Comparison of ENCODE assay signal across 11 mouse cellular contexts in genomic region chr9:37178911-37179310, GRCm38 (mm10). TPM values are rescaled to one million over a fixed set of nuclear protein-coding genes. Genes with fewer than 3 reads are reported as not detected.
A peak's percentile ranks its signal among the peaks of the same experiment; 100 is the strongest.
DNase-seq lines count a peak whose midpoint lies in the region; ATAC-seq lines count a peak whose summit lies in the region.
"Had no signal": no experiment of that assay in that cellular context is flagged by ENCODE, and none has a peak within 500 bp of the region (broad histone marks: within the 10 kb centered on the region; RNA-seq: fewer than 3 reads in every experiment).

No protein-coding gene starts in this region.

- peaks cover 15% of the 10 kb centered on the region for H3K4me1 ChIP-seq in neural tube, embryonic 11.5 days (ENCODE audit: control insufficient read depth, insufficient read depth, low read length)
- H3K4me1 ChIP-seq in forebrain, embryonic 14.5 days (ENCODE audit: control insufficient read depth, insufficient read depth, low read length): peaks cover 33% of the 10 kb centered on the region
- peaks cover 35% of the 10 kb centered on the region for H3K4me1 ChIP-seq in heart, embryonic 12.5 days (replicated peaks)

- H3K36me3 ChIP-seq in neural tube, embryonic 11.5 days (ENCODE audit: control insufficient read depth, insufficient read depth, low read length): no peaks in the 10 kb centered on the region
- no peaks in the 10 kb centered on the region for H3K36me3 ChIP-seq in forebrain, embryonic 14.5 days (ENCODE audit: control insufficient read depth, insufficient read depth, low read length)
- H3K36me3 ChIP-seq in heart, embryonic 12.5 days: no peaks in the 10 kb centered on the region
- H3K36me3 ChIP-seq: limb, embryonic 10.5 days had no signal

- H3K4me3 ChIP-seq in neural tube, embryonic 11.5 days (ENCODE audit: low read depth, low read length): no peak overlapping the region
- no peak overlapping the region for H3K4me3 ChIP-seq in forebrain, embryonic 14.5 days (ENCODE audit: low read depth, low read length)
- no peak overlapping the region for H3K4me3 ChIP-seq in heart, embryonic 12.5 days
- H3K4me3 ChIP-seq: limb, embryonic 10.5 days had no signal

- peak; percentile 39 for DNase-seq in neural tube, embryonic 11.5 days (ENCODE audit: low spot score)
- DNase-seq in neural tube, embryonic 10.5 days (ENCODE audit: extremely low spot score, low spot score): no peak
- peak; percentile 88 for DNase-seq in forebrain, embryonic 14.5 days (ENCODE audit: low spot score)
- DNase-seq in left cerebral cortex, postnatal 10 days (ENCODE audit: extremely low spot score in 1 of 2, low spot score in 2 of 2): peak; percentile 62 to 73
- DNase-seq in right cerebral cortex, postnatal 14 days: peak; percentile 39
- DNase-seq in cerebellum, adult 11-12 months: no peak
- DNase-seq: gastrocnemius, postnatal 14 days; lung, postnatal 36 days had no signal

- peak; percentile 28; the same call in 1 of the 2 replicates for ATAC-seq in neural tube, embryonic 11.5 days (ENCODE audit: insufficient read depth, low FRiP score, low TSS enrichment)
- ATAC-seq in forebrain, embryonic 14.5 days: peak; percentile 59
- no peak for ATAC-seq in erythroid progenitor cell, adult 5-6 weeks (replicated peaks; ENCODE audit: low FRiP score, poor library complexity, severe bottlenecking)
- no peak for ATAC-seq in heart, embryonic 12.5 days (ENCODE audit: insufficient number of reproducible peaks, low FRiP score)

- H3K9me3 ChIP-seq in neural tube, embryonic 11.5 days (ENCODE audit: control insufficient read depth, low read length): no peaks in the 10 kb centered on the region
- H3K9me3 ChIP-seq in forebrain, embryonic 14.5 days (replicated peaks; ENCODE audit: control insufficient read depth, low read length): no peaks in the 10 kb centered on the region
- no peaks in the 10 kb centered on the region for H3K9me3 ChIP-seq in heart, embryonic 12.5 days (replicated peaks)
- H3K9me3 ChIP-seq: limb, embryonic 10.5 days had no signal

- H3K4me2 ChIP-seq in neural tube, embryonic 11.5 days (ENCODE audit: low read depth): no peak overlapping the region
- no peak overlapping the region for H3K4me2 ChIP-seq in forebrain, embryonic 14.5 days (ENCODE audit: low read length)
- no peak overlapping the region for H3K4me2 ChIP-seq in heart, embryonic 12.5 days

- H3K9ac ChIP-seq in neural tube, embryonic 11.5 days (ENCODE audit: low read length): no peak overlapping the region
- no peak overlapping the region for H3K9ac ChIP-seq in forebrain, embryonic 14.5 days (ENCODE audit: low read length)
- H3K9ac ChIP-seq in heart, embryonic 12.5 days: no peak overlapping the region

- H3K27me3 ChIP-seq in neural tube, embryonic 11.5 days (ENCODE audit: control insufficient read depth, insufficient read depth, low read length): no peaks in the 10 kb centered on the region
- no peaks in the 10 kb centered on the region for H3K27me3 ChIP-seq in forebrain, embryonic 14.5 days (replicated peaks; ENCODE audit: control insufficient read depth, insufficient read depth, low read length)
- H3K27me3 ChIP-seq in heart, embryonic 12.5 days (replicated peaks): peaks cover 4% of the 10 kb centered on the region; the same call in 1 of the 2 replicates

- intact Hi-C loops in left cerebral cortex, postnatal 10 days (cut with DNase I): loop anchor here (5.0 to 10.0 kb wide), 2 partner anchors 53 to 146 kb away; no protein-coding TSS in a partner anchor

- H3K27ac ChIP-seq in neural tube, embryonic 11.5 days (ENCODE audit: low read depth, low read length): no peak overlapping the region
- peak overlapping the region; percentile 36; the same call in 1 of the 2 replicates for H3K27ac ChIP-seq in forebrain, embryonic 14.5 days (ENCODE audit: low read depth, low read length)
- no peak overlapping the region for H3K27ac ChIP-seq in heart, embryonic 12.5 days (ENCODE audit: poor library complexity, severe bottlenecking)
- H3K27ac ChIP-seq: limb, embryonic 10.5 days had no signal

- WGBS in neural tube, embryonic 11.5 days: 22% methylated on average over 4 of the region's 4 CpGs
- 4% methylated on average over 4 of the region's 4 CpGs for WGBS in forebrain, embryonic 14.5 days
- WGBS in heart, embryonic 12.5 days: 36% methylated on average over 4 of the region's 4 CpGs

RNA-seq across cellular contexts. Expression of gene Tmem218, which starts 29.1 kb away (rescaled TPM):
- 11.5 and 13.9 TPM in 2 replicates for polyA plus RNA-seq in neural tube, embryonic 11.5 days (2014; fragmentation: Nextera tagmentation; extraction: Ambion mirVana)
- polyA plus RNA-seq in forebrain, embryonic 14.5 days (2014; fragmentation: Nextera tagmentation; extraction: Ambion mirVana): 11.0 and 13.9 TPM in 2 replicates
- 1 to 10 TPM; 8.7 to 9.7 TPM for total RNA-seq in left cerebral cortex, postnatal 10 days (2021)
- 1.4 TPM in 1 of 2 replicates, not detected in the other for total RNA-seq in erythroid progenitor cell, adult 5-6 weeks (2015; ENCODE audit: low replicate concordance)
- total RNA-seq in erythroid progenitor cell, adult 5-6 weeks (2017; ENCODE audit: low replicate concordance): 0.23 and 0.77 TPM in 2 replicates
- polyA plus RNA-seq in heart, embryonic 12.5 days (2016; fragmentation: Nextera tagmentation; extraction: Ambion mirVana): 8.2 and 9.1 TPM in 2 replicates

RNA-seq across cellular contexts. Expression of gene Pknox2, which starts 31.7 kb away (rescaled TPM):
- 22.8 and 24.3 TPM in 2 replicates for polyA plus RNA-seq in neural tube, embryonic 11.5 days (2014; fragmentation: Nextera tagmentation; extraction: Ambion mirVana)
- polyA plus RNA-seq in forebrain, embryonic 14.5 days (2014; fragmentation: Nextera tagmentation; extraction: Ambion mirVana): 12.1 and 12.7 TPM in 2 replicates
- 10 to 100 TPM; 72.9 to 75.7 TPM for total RNA-seq in left cerebral cortex, postnatal 10 days (2021)
- total RNA-seq in erythroid progenitor cell, adult 5-6 weeks (2015; ENCODE audit: low replicate concordance): not detected in 2 replicates
- total RNA-seq in erythroid progenitor cell, adult 5-6 weeks (2017; ENCODE audit: low replicate concordance): 0.13 TPM in 1 of 2 replicates, not detected in the other
- polyA plus RNA-seq in heart, embryonic 12.5 days (2016; fragmentation: Nextera tagmentation; extraction: Ambion mirVana): 8.2 and 8.8 TPM in 2 replicates

Comparison
In these comparisons a context has a peak if more than half of its experiments do, and no peak if none do; other contexts are left out.
1. DNase-seq: peak in neural tube, embryonic 11.5 days (single experiment), forebrain, embryonic 14.5 days (single experiment), left cerebral cortex, postnatal 10 days (2 of 2) and right cerebral cortex, postnatal 14 days (single experiment); none in neural tube, embryonic 10.5 days (single experiment) and cerebellum, adult 11-12 months (single experiment).
2. ATAC-seq: peak in neural tube, embryonic 11.5 days (single experiment) and forebrain, embryonic 14.5 days (single experiment); none in erythroid progenitor cell, adult 5-6 weeks (single experiment) and heart, embryonic 12.5 days (single experiment).